Mouse (Mus musculus) G1E (cell line): ENCODE data around the gene Spock1.

Source experiments
- CTCF ChIP-seq: IDR thresholded peaks from 2 replicates; pipeline ENCODE4 v1.5.1; 2012; ENCODE audit warnings: low read depth, low read length, inconsistent platforms, mixed read lengths
- GATA1 ChIP-seq: IDR thresholded peaks from 2 replicates; pipeline ENCODE4 v1.6.1; 2012; ENCODE audit warnings: borderline replicate concordance, low read length, inconsistent platforms, mixed read lengths

- TF ChIP-seq CTCF (no peak), GATA1 (no peak)
Observed at GRCm38 (mm10) chr13:57736060-57736459, 172.1 kb downstream of the Spock1 start.
